Mouse (Mus musculus) neural tube, embryonic 14.5 days (tissue): ENCODE data around the gene Snx1. TPM values are rescaled to one million over a fixed set of nuclear protein-coding genes. Genes with fewer than 3 reads are reported as not detected.

Experiments used
- ATAC-seq: fragments of 200-750 bp; cut with Nextera tagmentation; 2 replicates; pipeline ENCODE4 v1.8.0; 2017; ENCODE audit warnings: low read depth, mild to moderate bottlenecking, moderate TSS enrichment, moderate library complexity
- H3K27ac ChIP-seq: fragments of 300-500 bp; sonication (generic); 2 replicates; pipeline ENCODE4 v1.5.1; 2014; ENCODE audit warnings: low read depth, mild to moderate bottlenecking, control low read depth, low read length, moderate library complexity, mixed read lengths
- H3K27me3 ChIP-seq: fragments of 300-500 bp; sonication (generic); 2 replicates; pipeline ENCODE4 v1.6.1; 2014; ENCODE audit warnings: low read length; ENCODE audit not compliant: control insufficient read depth, insufficient read depth
- H3K36me3 ChIP-seq: fragments of 300-500 bp; sonication (generic); 2 replicates; pipeline ENCODE4 v1.6.1; 2014; ENCODE audit warnings: low read length, mixed read lengths; ENCODE audit not compliant: control insufficient read depth, insufficient read depth
- H3K4me1 ChIP-seq: fragments of 300-500 bp; sonication (generic); 2 replicates; pipeline ENCODE4 v1.6.1; 2014; ENCODE audit warnings: low read length; ENCODE audit not compliant: control insufficient read depth, insufficient read depth
- H3K4me2 ChIP-seq: fragments of 300-500 bp; sonication (generic); 2 replicates; pipeline ENCODE4 v1.6.1; 2014; ENCODE audit warnings: mild to moderate bottlenecking, low read depth, low read length, control low read depth
- H3K4me3 ChIP-seq: fragments of 300-500 bp; sonication (generic); 2 replicates; pipeline ENCODE4 v1.5.1; 2014; ENCODE audit warnings: low read depth, low read length, control low read depth, mixed read lengths
- H3K9ac ChIP-seq: fragments of 300-500 bp; sonication (generic); replicated peaks from 2 replicates; pipeline ENCODE4 v1.6.1; 2014; ENCODE audit warnings: low read depth, mild to moderate bottlenecking, control low read depth, low read length, mixed read lengths
- H3K9me3 ChIP-seq: fragments of 300-500 bp; sonication (generic); 2 replicates; pipeline ENCODE4 v1.6.1; 2016; ENCODE audit warnings: low read length; ENCODE audit not compliant: control insufficient read depth
- WGBS: fragments of 180-500 bp; shearing (Covaris S2); extraction: QIAGEN DNeasy Blood & Tissue Kit; methylation state at CpG from one replicate; pipeline ENCODE4 v1.1.7; 2014; 5-methylcytosine and 5-hydroxymethylcytosine counted together
- polyA plus RNA-seq: library from polyadenylated mRNA; unstranded; fragments of >200 nt; fragmentation: Nextera tagmentation; extraction: Ambion mirVana; gene quantifications from 2 replicates; pipeline ENCODE4 v1.2.1, GENCODE M21; 2014

Snx1 gene
- polyA plus RNA-seq, 1 experiment from 2014 or later = 66.7 TPM

DNA sequence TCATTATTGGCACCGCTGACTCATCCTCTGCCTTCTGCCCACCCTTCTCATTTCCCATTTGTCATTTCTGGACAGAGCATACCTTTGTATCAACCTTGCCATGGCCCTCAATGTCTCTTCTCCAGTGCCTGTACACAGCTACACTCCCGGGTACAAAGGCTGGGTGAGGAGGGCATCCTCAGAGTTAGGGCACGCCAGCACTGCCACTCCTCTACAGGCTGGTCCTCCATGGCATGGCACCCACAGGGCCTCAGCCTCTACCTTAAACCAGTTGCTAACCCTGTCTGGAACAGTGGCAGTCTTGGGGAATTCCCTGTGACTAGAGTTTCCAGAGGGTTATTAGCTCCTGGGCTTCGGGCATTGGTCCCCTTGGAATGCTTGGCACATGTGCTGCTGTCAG lies 87.8 kb downstream of the Snx1 start:
- H3K27ac ChIP-seq = no peak overlapping the region
- 92% methylated on average over 4 of the region's 4 CpGs for WGBS

More for the DNA sequence above, 87.8 kb downstream of the Snx1 start:
- Histone ChIP-seq H3K9me3 (no peaks in the 10 kb centered on the region), H3K4me2 (no peak overlapping the region), H3K36me3 (0 out of 2 replicates have a peak, but pooled peaks cover 11% of the 10 kb centered on the region), H3K4me1 (no peaks in the 10 kb centered on the region), H3K27me3 (no peaks in the 10 kb centered on the region), H3K9ac (no peak overlapping the region), H3K4me3 (no peak overlapping the region)
- ATAC-seq = no peak

Other genes starting within 250 kb of the Snx1 start
- 14.7 and 18.6 TPM in 2 replicates for gene Pclaf, start 236.3 kb downstream of the Snx1 start, polyA plus RNA-seq
- 36.5 and 37.2 TPM in 2 replicates for gene Trip4, start 217.8 kb downstream of the Snx1 start, polyA plus RNA-seq
- gene Csnk1g1, start 217.7 kb downstream of the Snx1 start, polyA plus RNA-seq = 27.8 and 30.2 TPM in 2 replicates
- 317 and 391 TPM in 2 replicates for gene Ppib, start 66.4 kb downstream of the Snx1 start, polyA plus RNA-seq
- gene Snx22, start 56.9 kb downstream of the Snx1 start, polyA plus RNA-seq = 8.0 and 8.9 TPM in 2 replicates
- gene Ciao2a, start within 50 bp of the Snx1 start, polyA plus RNA-seq = 66.6 and 81.4 TPM in 2 replicates
- gene Dapk2, start 31.6 kb upstream of the Snx1 start, polyA plus RNA-seq = 0.25 and 0.63 TPM in 2 replicates
- gene Herc1, start 223.9 kb upstream of the Snx1 start, polyA plus RNA-seq = 66.5 and 66.7 TPM in 2 replicates